Mouse (Mus musculus): Measurements from ENCODE around the gene Plk1.

GRCm38 (mm10) chr7:122199296-122199695 lies 40.1 kb downstream of the Plk1 start:
- TF ChIP-seq GATA1 (IDR thresholded peaks at IDR 0.05; ENCODE audit: borderline replicate concordance, low read length), result no peak
- no peak for TF ChIP-seq FLI1 (IDR thresholded peaks at IDR 0.05; ENCODE audit: low read length)
